In the genomic region with DNA sequence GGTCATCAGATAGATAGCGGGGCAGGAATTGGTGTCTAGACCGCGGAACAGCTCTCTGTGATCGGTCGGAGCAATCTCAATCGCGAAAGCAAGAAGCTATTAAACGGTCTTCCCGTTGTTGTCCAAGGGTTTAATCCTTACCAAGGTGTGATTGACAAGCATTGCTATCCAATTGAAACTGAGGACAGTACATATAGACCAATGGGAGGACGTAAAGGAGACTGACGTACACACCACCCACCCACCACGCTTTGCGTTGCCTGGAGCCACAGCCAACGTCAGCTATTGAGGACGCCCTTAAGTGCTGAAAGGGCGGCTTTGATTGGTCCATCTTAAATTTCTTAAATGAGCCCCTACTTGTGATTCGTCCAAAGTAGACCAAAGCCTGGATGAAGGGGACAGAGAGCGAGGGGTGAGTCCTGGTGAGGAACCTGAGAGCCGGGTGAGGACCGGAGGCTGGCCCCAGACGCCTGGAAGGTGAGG, we compare ENCODE assay signal across 8 mouse cellular contexts. TPM values are rescaled to one million over a fixed set of nuclear protein-coding genes. Genes with fewer than 3 reads are reported as not detected.
DNase-seq lines count a peak whose midpoint lies in the region; ATAC-seq and TF ChIP-seq lines count a peak whose summit lies in the region.

A gene (plus strand): TSS at position 295 of the 483 bp plus-strand sequence.

- intact Hi-C loops in heart, postnatal 25 days (cut with DNase I), result no loop called here

- under 1% methylated on average over 21 of the region's 21 CpGs for WGBS in forebrain, embryonic 15.5 days
- WGBS in lung, adult 2 months, result under 1% methylated on average over 21 of the region's 21 CpGs

- peak within 1 kb of the TSS; percentile 86 for H3K9ac ChIP-seq in ES-E14 (ENCODE audit: insufficient read depth, low read depth, low read length, poor library complexity, severe bottlenecking)
- peak within 1 kb of the TSS; percentile 67 for H3K9ac ChIP-seq in forebrain, embryonic 15.5 days (replicated peaks)

- in situ Hi-C loops in ES-E14 (cut with MboI; ENCODE audit: low sequenced_read_pairs in 2 of 2, unreplicated experiment in 2 of 2), result no loop called here

- H3K36me3 ChIP-seq in ES-E14 (ENCODE audit: control insufficient read depth, insufficient read depth, low read length, poor library complexity, severe bottlenecking), result no peaks in the 10 kb centered on the region
- no peaks in the 10 kb centered on the region for H3K36me3 ChIP-seq in forebrain, embryonic 15.5 days

- no peaks in the 10 kb centered on the region; a peak in 1 of 4 replicates for H3K4me1 ChIP-seq in ES-E14 (ENCODE audit: control insufficient read depth in 2 of 2, insufficient read depth in 2 of 2, low read length in 2 of 2, poor library complexity in 1 of 2)
- H3K4me1 ChIP-seq in forebrain, embryonic 15.5 days, result peaks cover 21% of the 10 kb centered on the region
- H3K4me1 ChIP-seq in lung, adult 2 months (ENCODE audit: control insufficient read depth, insufficient read depth, low read length), result no peaks in the 10 kb centered on the region; the same call in 1 of the 2 replicates

- no peak within 1 kb of the TSS for H3K27ac ChIP-seq in ES-E14 (ENCODE audit: insufficient read depth, low read depth, low read length, poor library complexity, severe bottlenecking)
- peak within 1 kb of the TSS; percentile 90 for H3K27ac ChIP-seq in forebrain, embryonic 15.5 days (replicated peaks)

- no peak for TF ChIP-seq CTCF in lung, adult 2 months (IDR thresholded peaks at IDR 0.05; ENCODE audit: insufficient read depth, low read length)

- ATAC-seq in forebrain, embryonic 15.5 days (replicated peaks), result peak; percentile 100
- peak; percentile 99 for ATAC-seq in neutrophil, adult 5-6 weeks (ENCODE audit: extremely low read depth, insufficient number of reproducible peaks, low FRiP score, poor library complexity, severe bottlenecking)

- peak; percentile 58; the same call in 1 of the 2 replicates for TF ChIP-seq POLR2A in lung, adult 2 months (IDR thresholded peaks at IDR 0.05; ENCODE audit: borderline replicate concordance, extremely low read depth, low read depth, low read length)

- no peaks in the 10 kb centered on the region for H3K27me3 ChIP-seq in forebrain, embryonic 15.5 days

- peak within 1 kb of the TSS; percentile 58 for H3K4me2 ChIP-seq in forebrain, embryonic 15.5 days (replicated peaks)

- H3K4me3 ChIP-seq in ES-E14 (ENCODE audit: insufficient read depth in 1 of 2, low read depth in 1 of 2, low read length in 2 of 2, poor library complexity in 1 of 2, severe bottlenecking in 1 of 2), result peak within 1 kb of the TSS; percentile 78 to 90
- H3K4me3 ChIP-seq in forebrain, embryonic 15.5 days, result peak within 1 kb of the TSS; percentile 55
- H3K4me3 ChIP-seq in lung, adult 2 months (replicated peaks; ENCODE audit: extremely low read depth, low read depth, low read length), result peak within 1 kb of the TSS; percentile 73

- no peaks in the 10 kb centered on the region for H3K9me3 ChIP-seq in ES-E14 (ENCODE audit: control insufficient read depth, insufficient read depth, low read depth, low read length)
- no peaks in the 10 kb centered on the region for H3K9me3 ChIP-seq in forebrain, embryonic 15.5 days

- peak; percentile 97 for DNase-seq in ES-E14 (ENCODE audit: low read depth, low spot score)
- DNase-seq in cerebellum, adult 11-12 months, result peak; percentile 96
- peak; percentile 91 for DNase-seq in heart, postnatal 25 days (ENCODE audit: low spot score)
- DNase-seq in layer of hippocampus, adult 18-20 months (ENCODE audit: low spot score in 2 of 2), result peak; percentile 89 to 99
- peak; percentile 85 for DNase-seq in lung, adult 2 months
- peak; percentile 76 to 90 for DNase-seq in thymus, adult 18-20 months

TF ChIP-seq in ES-E14, 5 proteins besides CTCF, POLR2A, EP300 and RAD21:
- TF ChIP-seq MAFK (IDR thresholded peaks at IDR 0.05; ENCODE audit: insufficient read depth, low read depth, low read length), result no peak
- 0 out of 2 replicates have a peak, but pooled peaks have one; percentile 17 for TF ChIP-seq HCFC1 (IDR thresholded peaks at IDR 0.05; ENCODE audit: borderline replicate concordance, insufficient read depth, low read length)
- no peak for TF ChIP-seq ZNF384 (IDR thresholded peaks at IDR 0.05; ENCODE audit: low read depth, low read length)
- peak; percentile 94 for TF ChIP-seq CHD2 (IDR thresholded peaks at IDR 0.05; ENCODE audit: low read depth, low read length)
- no peak for TF ChIP-seq ZC3H11A (IDR thresholded peaks at IDR 0.05; ENCODE audit: borderline replicate concordance, low read depth, low read length)

RNA-seq across cellular contexts. Expression of the gene that starts here (rescaled TPM):
- total RNA-seq in ES-E14 (2012; rRNA removed), result 3.3 and 4.9 TPM in 2 replicates
- polyA plus RNA-seq in forebrain, embryonic 15.5 days (2015; fragmentation: Nextera tagmentation; extraction: Ambion mirVana), result 10.4 and 11.1 TPM in 2 replicates
- 1 to 10 TPM; 6.5 to 7.8 TPM for total RNA-seq in heart, postnatal 25 days (2021)
- total RNA-seq in layer of hippocampus, adult 18-20 months (2021), result 1 to 10 TPM; 7.8 to 8.0 TPM
- polyA plus RNA-seq in lung, adult 2 months (2012; rRNA removed), result 2.3 and 3.1 TPM in 2 replicates
- total RNA-seq in neutrophil, adult 5-6 weeks (2017), result 2.0 and 2.8 TPM in 2 replicates
